Mouse (Mus musculus): ENCODE data around the gene Poldip3.

Poldip3 gene

GRCm38 (mm10) chr15:83086636-83087328 lies 62.4 kb downstream of the Poldip3 start:
- no peak for DNase-seq (ENCODE audit: low spot score)

GRCm38 (mm10) chr15:83085901-83086300 lies 63.3 kb downstream of the Poldip3 start:
- DNase-seq (ENCODE audit: low spot score) = peak; percentile 16

- DNase-seq (ENCODE audit: low spot score) = no peak
Measured at GRCm38 (mm10) chr15:83084022-83084640, 65.1 kb downstream of the Poldip3 start.

GRCm38 (mm10) chr15:83083530-83083929 lies 65.7 kb downstream of the Poldip3 start:
- DNase-seq (ENCODE audit: low spot score) = no peak
